Mouse (Mus musculus): Measurements from ENCODE around the gene Usp54. TPM values are rescaled to one million over a fixed set of nuclear protein-coding genes. Genes with fewer than 3 reads are reported as not detected.

Usp54 gene
- 21.6 TPM for polyA plus RNA-seq (2021)

GRCm38 (mm10) chr14:20640644-20641437, at the start of gene Usp54:
Gene Usp54, minus strand, starts transcription at chr14:20641063.
- no peaks in the 10 kb centered on the region for H3K27me3 ChIP-seq
- TF ChIP-seq CTCF (IDR thresholded peaks at IDR 0.05), result no peak
- ChIA-PET POLR2A (interaction anchor here (0.6 to 1.2 kb wide), 5 partner anchors 9 to 941 kb away, joined by 3 to 5 read pairs (median 3); no protein-coding TSS in a partner anchor), CTCF (interaction anchor here (1.1 to 1.4 kb wide), 3 partner anchors 18 to 65 kb away, joined by 3 read pairs; no protein-coding TSS in a partner anchor)
- in situ Hi-C loops (cut with MboI; ENCODE audit: low pct_unique_long_range_greater_than_20kb), result no loop called here
- DNase-seq (ENCODE audit: low read depth, low spot score), result peak; percentile 77
- ATAC-seq, result peak; percentile 94

DNA sequence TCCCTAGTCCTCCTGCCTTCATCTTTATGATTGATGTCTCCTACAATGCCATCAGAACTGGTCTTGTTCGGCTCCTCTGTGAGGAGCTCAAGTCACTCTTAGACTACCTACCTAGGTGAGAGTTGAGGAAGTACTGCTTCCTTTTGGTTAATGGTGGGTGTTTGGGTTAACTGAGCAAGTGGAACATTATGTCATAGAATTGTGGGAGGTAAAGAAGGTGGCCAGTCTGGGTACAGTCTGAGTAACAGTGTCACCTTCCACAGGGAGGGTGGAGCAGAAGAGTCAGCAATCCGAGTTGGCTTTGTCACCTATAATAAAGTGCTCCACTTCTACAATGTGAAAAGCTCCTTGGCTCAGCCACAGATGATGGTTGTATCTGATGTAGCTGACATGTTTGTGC, 48.1 kb upstream of the Usp54 start:
- in situ Hi-C loops (cut with MboI; ENCODE audit: low pct_unique_long_range_greater_than_20kb), result no loop called here
- no peak for TF ChIP-seq CTCF (IDR thresholded peaks at IDR 0.05)
- CTCF ChIA-PET, result no interaction called here
- DNase-seq (ENCODE audit: low read depth, low spot score), result no peak
- POLR2A ChIA-PET, result no interaction called here
- no peaks in the 10 kb centered on the region for H3K27me3 ChIP-seq
- ATAC-seq, result no peak

DNA sequence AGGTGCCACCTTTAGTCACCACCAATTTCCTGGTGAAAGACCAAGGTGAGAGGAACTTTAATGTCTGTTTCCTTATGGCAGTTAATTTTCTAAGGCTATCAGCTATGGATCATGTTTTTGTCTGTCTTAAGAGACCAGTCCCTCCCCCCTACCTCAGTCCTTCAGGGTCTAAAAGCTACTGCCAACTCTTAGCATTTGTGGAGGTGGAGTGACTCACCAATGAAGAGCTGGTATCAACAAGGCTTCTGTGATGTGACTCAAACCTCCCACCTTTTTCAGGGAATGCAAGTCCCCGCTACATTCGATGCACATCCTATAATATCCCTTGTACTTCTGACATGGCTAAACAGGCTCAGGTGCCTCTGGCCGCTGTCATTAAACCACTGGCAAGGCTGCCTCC, 45.7 kb upstream of the Usp54 start:
- no peaks in the 10 kb centered on the region for H3K27me3 ChIP-seq
- ChIA-PET POLR2A (no interaction called here), CTCF (interaction anchor here (1.4 kb wide), 1 partner anchor 10 kb away, joined by 3 read pairs; no protein-coding TSS in a partner anchor)
- in situ Hi-C loops (cut with MboI; ENCODE audit: low pct_unique_long_range_greater_than_20kb), result no loop called here
- TF ChIP-seq CTCF (IDR thresholded peaks at IDR 0.05), result no peak
- DNase-seq (ENCODE audit: low read depth, low spot score) (no peak), ATAC-seq (no peak)

DNA sequence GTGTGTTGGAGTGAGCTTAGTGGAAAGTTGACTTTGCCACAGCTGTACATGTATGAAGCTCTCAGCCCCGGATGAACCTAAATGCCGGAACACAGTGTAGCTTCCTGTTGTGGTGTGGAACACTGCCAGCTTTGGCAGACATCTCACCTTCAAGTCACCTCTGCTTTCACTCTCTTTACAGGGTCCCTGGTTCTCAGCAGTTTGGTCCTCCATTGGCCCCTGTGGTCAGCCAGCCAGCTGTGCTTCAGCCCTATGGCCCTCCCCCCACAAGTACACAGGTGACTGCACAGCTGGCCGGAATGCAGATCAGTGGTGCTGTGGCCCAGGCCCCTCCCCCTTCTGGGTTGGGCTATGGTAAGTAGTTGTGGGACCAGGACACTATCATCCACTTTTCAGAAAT, 41.6 kb upstream of the Usp54 start:
- no peak for ATAC-seq
- no peaks in the 10 kb centered on the region for H3K27me3 ChIP-seq
- in situ Hi-C loops (cut with MboI; ENCODE audit: low pct_unique_long_range_greater_than_20kb), result no loop called here
- POLR2A ChIA-PET, result interaction anchor here (0.7 to 1.1 kb wide), 3 partner anchors 11 to 249 kb away, joined by 3 read pairs; partner anchors contain the start of gene Fut11
- TF ChIP-seq CTCF (IDR thresholded peaks at IDR 0.05), result no peak
- DNase-seq (ENCODE audit: low read depth, low spot score), result no peak
- CTCF ChIA-PET, result interaction anchor here (1.6 kb wide), 1 partner anchor 11 kb away, joined by 6 read pairs; no protein-coding TSS in a partner anchor

DNA sequence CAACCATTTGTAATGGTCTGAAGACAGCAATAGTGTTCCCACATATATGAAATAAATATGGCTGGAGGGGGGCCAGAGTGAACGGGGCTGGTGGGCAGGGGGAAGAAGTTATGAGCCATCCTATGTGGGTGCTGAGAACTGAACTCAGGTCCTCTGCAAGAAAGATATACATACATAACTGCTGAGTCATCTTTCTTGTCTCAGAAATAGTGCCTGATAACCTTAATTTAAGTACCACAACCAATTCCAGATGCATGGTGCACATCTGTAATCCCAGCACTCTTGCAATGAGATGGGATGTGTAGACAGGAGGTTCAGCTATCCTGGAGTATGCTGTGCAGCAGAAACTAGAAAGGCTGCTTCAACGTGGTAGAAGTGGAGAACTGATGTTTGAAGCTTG, 40.9 kb upstream of the Usp54 start:
- CTCF ChIA-PET, result interaction anchor here (1.6 kb wide), 1 partner anchor 12 kb away, joined by 6 read pairs; no protein-coding TSS in a partner anchor
- POLR2A ChIA-PET, result no interaction called here
- no peak for TF ChIP-seq CTCF (IDR thresholded peaks at IDR 0.05)
- DNase-seq (ENCODE audit: low read depth, low spot score) (no peak), ATAC-seq (no peak)
- H3K27me3 ChIP-seq, result no peaks in the 10 kb centered on the region
- in situ Hi-C loops (cut with MboI; ENCODE audit: low pct_unique_long_range_greater_than_20kb), result no loop called here

DNA sequence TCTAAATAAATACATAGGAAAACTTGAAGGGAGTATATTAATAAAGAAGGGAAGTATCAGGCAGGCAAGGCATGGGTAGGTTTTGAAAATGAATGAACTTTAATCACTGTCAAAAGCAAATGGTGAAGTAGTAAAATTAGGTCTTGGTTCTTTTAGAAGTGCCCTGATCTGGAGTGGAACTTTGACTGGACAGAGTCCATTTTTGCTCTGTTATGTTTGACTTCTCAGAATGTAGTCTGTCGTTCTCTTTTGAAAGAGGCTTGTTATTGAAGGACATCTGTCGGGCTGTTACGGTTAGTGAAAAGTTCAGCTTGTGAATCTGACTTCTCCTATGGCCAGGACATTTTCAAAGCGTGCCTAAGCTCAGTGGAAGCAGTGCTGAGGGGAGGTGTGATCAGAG, 37.0 kb upstream of the Usp54 start:
- ChIA-PET POLR2A (no interaction called here), CTCF (no interaction called here)
- in situ Hi-C loops (cut with MboI; ENCODE audit: low pct_unique_long_range_greater_than_20kb), result no loop called here
- ATAC-seq (no peak), DNase-seq (ENCODE audit: low read depth, low spot score) (no peak)
- no peak for TF ChIP-seq CTCF (IDR thresholded peaks at IDR 0.05)
- no peaks in the 10 kb centered on the region for H3K27me3 ChIP-seq

DNA sequence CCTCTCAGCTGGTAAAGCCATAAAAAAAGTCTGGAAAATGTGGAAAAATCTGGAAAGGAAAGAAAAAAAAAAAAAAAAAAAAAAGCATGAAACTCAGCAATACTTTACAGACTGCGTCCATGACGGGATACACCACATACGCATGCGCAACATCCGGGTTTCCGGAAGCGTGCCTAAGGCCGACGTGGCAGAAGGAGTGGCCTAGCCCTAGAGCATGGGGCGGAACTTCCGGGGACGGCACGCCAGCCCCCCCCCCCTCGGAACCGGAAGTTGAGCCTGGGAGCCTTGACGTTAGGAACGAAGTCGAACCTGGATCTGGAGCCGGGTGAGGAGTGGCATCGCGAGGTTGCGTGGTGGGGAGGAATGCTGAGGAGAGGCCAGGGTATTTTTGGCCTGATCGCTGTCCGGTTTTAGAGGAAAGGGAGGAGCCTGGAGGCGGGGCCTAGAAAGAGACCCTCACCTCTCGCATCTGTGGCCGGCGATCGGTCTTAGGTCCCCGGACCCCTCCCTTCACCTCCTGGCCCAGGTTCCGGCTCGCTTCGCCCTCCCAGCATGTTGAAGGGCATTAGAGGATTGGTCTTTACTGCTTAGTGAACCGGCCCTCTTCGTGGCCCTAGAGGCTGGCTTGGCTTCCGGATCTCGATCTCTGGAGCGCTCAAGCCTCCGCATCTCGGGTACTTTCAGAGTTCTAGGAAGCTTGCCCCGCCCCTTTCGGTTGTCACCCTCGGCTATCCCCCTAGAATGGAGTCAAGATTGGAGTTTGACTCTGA, 33.4 kb upstream of the Usp54 start, which contains the start of gene Sec24c:
Gene Sec24c (plus strand): TSS at position 245 of the 770 bp plus-strand sequence.
- in situ Hi-C loops (cut with MboI; ENCODE audit: low pct_unique_long_range_greater_than_20kb), result no loop called here
- TF ChIP-seq CTCF (IDR thresholded peaks at IDR 0.05), result no peak
- DNase-seq (ENCODE audit: low read depth, low spot score), result peak; percentile 88
- peak; percentile 86 for ATAC-seq
- ChIA-PET CTCF (interaction anchor here (0.9 to 1.5 kb wide), 3 partner anchors 11 to 130 kb away, joined by 3 to 5 read pairs (median 3); no protein-coding TSS in a partner anchor), POLR2A (interaction anchor here (0.6 to 1.1 kb wide), 9 partner anchors 9 to 137 kb away, joined by 3 to 6 read pairs (median 4); partner anchors contain the start of gene Usp54)
- no peaks in the 10 kb centered on the region for H3K27me3 ChIP-seq

DNA sequence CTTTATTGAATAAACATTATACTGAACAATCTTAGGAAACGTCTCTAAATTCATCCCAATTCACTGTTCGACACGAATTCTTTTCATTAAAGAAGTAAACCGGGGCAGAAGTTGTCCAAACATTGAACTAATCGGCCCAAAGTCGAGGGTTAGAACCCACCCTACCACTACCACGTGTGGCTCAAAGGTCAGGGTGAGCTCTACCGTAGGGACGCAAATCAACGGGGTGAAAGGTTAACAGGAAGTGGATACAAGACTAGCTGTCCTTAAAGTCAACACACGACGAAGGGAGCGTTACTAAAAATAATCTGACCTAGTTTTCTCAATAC, 32.8 kb upstream of the Usp54 start:
- ChIA-PET CTCF (interaction anchor here (0.8 to 1.5 kb wide), 4 partner anchors 10 to 130 kb away, joined by 3 to 5 read pairs (median 4); no protein-coding TSS in a partner anchor), POLR2A (interaction anchor here (0.6 to 1.0 kb wide), 8 partner anchors 8 to 137 kb away, joined by 3 to 6 read pairs (median 4); partner anchors contain the start of gene Usp54)
- ATAC-seq, result no peak
- TF ChIP-seq CTCF (IDR thresholded peaks at IDR 0.05), result no peak
- no peak for DNase-seq (ENCODE audit: low read depth, low spot score)
- in situ Hi-C loops (cut with MboI; ENCODE audit: low pct_unique_long_range_greater_than_20kb), result no loop called here
- H3K27me3 ChIP-seq, result no peaks in the 10 kb centered on the region

DNA sequence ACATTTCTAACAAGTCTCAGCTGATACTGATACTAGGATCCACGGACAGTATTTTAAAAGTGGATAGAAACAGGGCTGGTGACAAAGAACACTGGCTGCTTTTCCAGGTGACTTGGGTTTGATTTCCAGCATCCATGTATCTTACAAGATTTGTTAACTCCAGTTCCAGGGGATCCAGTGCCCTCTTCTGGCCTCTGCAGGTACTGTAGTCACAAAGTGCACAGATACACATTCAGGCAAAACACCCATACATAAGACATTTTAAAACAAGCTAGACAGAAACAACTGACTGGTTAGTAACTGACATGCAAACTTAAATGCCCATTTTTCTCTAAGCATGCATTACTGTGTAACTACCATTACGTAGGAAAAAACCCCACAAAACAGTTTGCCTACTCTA, 32.1 kb upstream of the Usp54 start:
- TF ChIP-seq CTCF (IDR thresholded peaks at IDR 0.05), result peak; percentile 68
- CTCF ChIA-PET, result interaction anchor here (0.8 to 1.5 kb wide), 3 partner anchors 9 to 97 kb away, joined by 3 to 5 read pairs (median 5); no protein-coding TSS in a partner anchor

GRCm38 (mm10) chr14:20668154-20668810, 27.4 kb upstream of the Usp54 start, which contains the start of gene Synpo2l:
Gene Synpo2l, minus strand, starts transcription at chr14:20668354.
- CTCF ChIA-PET, result no interaction called here
- in situ Hi-C loops (cut with MboI; ENCODE audit: low pct_unique_long_range_greater_than_20kb), result loop anchor here (5.0 kb wide), 1 partner anchor 266 kb away; no protein-coding TSS in a partner anchor
- DNase-seq (ENCODE audit: low read depth, low spot score) (no peak), ATAC-seq (no peak)
- POLR2A ChIA-PET, result no interaction called here
- TF ChIP-seq CTCF (IDR thresholded peaks at IDR 0.05), result no peak
- no peaks in the 10 kb centered on the region for H3K27me3 ChIP-seq

More for the DNA sequence above, 32.1 kb upstream of the Usp54 start:
- POLR2A ChIA-PET, result interaction anchor here (1.0 kb wide), 1 partner anchor 109 kb away, joined by 3 read pairs; no protein-coding TSS in a partner anchor
- ATAC-seq, result no peak
- in situ Hi-C loops (cut with MboI; ENCODE audit: low pct_unique_long_range_greater_than_20kb), result no loop called here
- DNase-seq (ENCODE audit: low read depth, low spot score), result no peak
- H3K27me3 ChIP-seq, result no peaks in the 10 kb centered on the region
